Mouse (Mus musculus): ENCODE data around the gene Ralgapa2. TPM values are rescaled to one million over a fixed set of nuclear protein-coding genes. Genes with fewer than 3 reads are reported as not detected.

Gene Ralgapa2
- polyA plus RNA-seq, 1 experiment from 2014 or later, result 12.5 TPM

GRCm38 (mm10) chr2:146310760-146311159, 201.4 kb downstream of the Ralgapa2 start:
- Histone ChIP-seq H3K36me3 (no peaks in the 10 kb centered on the region), H3K9me3 (replicated peaks) (no peaks in the 10 kb centered on the region), H3K27me3 (no peaks in the 10 kb centered on the region), H3K9ac (no peak overlapping the region), H3K4me3 (no peak overlapping the region), H3K27ac (no peak overlapping the region), H3K4me2 (replicated peaks) (no peak overlapping the region), H3K4me1 (peaks cover 12% of the 10 kb centered on the region)
- ATAC-seq (ENCODE audit: low FRiP score), result no peak
- 90% methylated on average over 3 of the region's 3 CpGs for WGBS

- no peaks in the 10 kb centered on the region for H3K9me3 ChIP-seq (replicated peaks)
- H3K36me3 ChIP-seq, result no peaks in the 10 kb centered on the region
- no peak overlapping the region for H3K9ac ChIP-seq
- peaks cover 12% of the 10 kb centered on the region for H3K4me1 ChIP-seq
- WGBS, result 40% methylated on average over 6 of the region's 6 CpGs
- H3K27me3 ChIP-seq, result no peaks in the 10 kb centered on the region
- ATAC-seq (ENCODE audit: low FRiP score), result peak; percentile 59; the same call in 1 of the 2 replicates
- no peak overlapping the region for H3K4me3 ChIP-seq
- H3K4me2 ChIP-seq (replicated peaks), result no peak overlapping the region
- H3K27ac ChIP-seq, result 0 out of 2 replicates have a peak overlapping the region, but pooled peaks have one; percentile 12
These were observed 201.9 kb downstream of the Ralgapa2 start for GRCm38 (mm10) chr2:146310291-146310690.

GRCm38 (mm10) chr2:146309413-146309812, 202.7 kb downstream of the Ralgapa2 start:
- 55% methylated on average over 2 of the region's 2 CpGs for WGBS
- Histone ChIP-seq H3K9me3 (replicated peaks) (no peaks in the 10 kb centered on the region), H3K9ac (no peak overlapping the region), H3K27me3 (no peaks in the 10 kb centered on the region), H3K4me3 (no peak overlapping the region), H3K36me3 (no peaks in the 10 kb centered on the region), H3K4me1 (peaks cover 12% of the 10 kb centered on the region), H3K27ac (peak overlapping the region; percentile 40), H3K4me2 (replicated peaks) (no peak overlapping the region)
- peak; percentile 67 for ATAC-seq (ENCODE audit: low FRiP score)

- WGBS, result 61% methylated on average over 3 of the region's 3 CpGs
- no peaks in the 10 kb centered on the region for H3K27me3 ChIP-seq
- H3K27ac ChIP-seq, result no peak overlapping the region
- H3K36me3 ChIP-seq, result no peaks in the 10 kb centered on the region
- no peak for ATAC-seq (ENCODE audit: low FRiP score)
- H3K9ac ChIP-seq, result no peak overlapping the region
- H3K9me3 ChIP-seq (replicated peaks), result no peaks in the 10 kb centered on the region
- no peak overlapping the region for H3K4me2 ChIP-seq (replicated peaks)
- peaks cover 19% of the 10 kb centered on the region for H3K4me1 ChIP-seq
- H3K4me3 ChIP-seq, result no peak overlapping the region
These were observed 205.1 kb downstream of the Ralgapa2 start for GRCm38 (mm10) chr2:146307060-146307459.

- H3K9ac ChIP-seq, result no peak overlapping the region
- 10% methylated on average over 9 of the region's 9 CpGs for WGBS
- H3K4me1 ChIP-seq, result peaks cover 35% of the 10 kb centered on the region
- no peaks in the 10 kb centered on the region for H3K9me3 ChIP-seq (replicated peaks)
- no peak overlapping the region for H3K4me3 ChIP-seq
- no peak overlapping the region for H3K4me2 ChIP-seq (replicated peaks)
- H3K27me3 ChIP-seq, result no peaks in the 10 kb centered on the region
- H3K36me3 ChIP-seq, result no peaks in the 10 kb centered on the region
- peak overlapping the region; percentile 60 for H3K27ac ChIP-seq
- ATAC-seq (ENCODE audit: low FRiP score), result peak; percentile 83
These were observed 209.9 kb downstream of the Ralgapa2 start for GRCm38 (mm10) chr2:146302094-146302699.

GRCm38 (mm10) chr2:146300500-146301020, 211.6 kb downstream of the Ralgapa2 start:
- no peak overlapping the region for H3K4me3 ChIP-seq
- peak; percentile 36; the same call in 1 of the 2 replicates for ATAC-seq (ENCODE audit: low FRiP score)
- peak overlapping the region; percentile 60 for H3K27ac ChIP-seq
- no peaks in the 10 kb centered on the region for H3K9me3 ChIP-seq (replicated peaks)
- no peak overlapping the region for H3K4me2 ChIP-seq (replicated peaks)
- H3K9ac ChIP-seq, result no peak overlapping the region
- H3K4me1 ChIP-seq, result peaks cover 33% of the 10 kb centered on the region
- H3K27me3 ChIP-seq, result no peaks in the 10 kb centered on the region
- WGBS, result 14% methylated on average over 1 of the region's 1 CpGs
- H3K36me3 ChIP-seq, result no peaks in the 10 kb centered on the region

GRCm38 (mm10) chr2:146299841-146300460, 212.2 kb downstream of the Ralgapa2 start:
- Histone ChIP-seq H3K9ac (no peak overlapping the region), H3K9me3 (replicated peaks) (no peaks in the 10 kb centered on the region), H3K27me3 (no peaks in the 10 kb centered on the region), H3K27ac (peak overlapping the region; percentile 60), H3K36me3 (no peaks in the 10 kb centered on the region), H3K4me2 (replicated peaks) (no peak overlapping the region), H3K4me3 (no peak overlapping the region), H3K4me1 (peaks cover 33% of the 10 kb centered on the region)
- WGBS, result 11% methylated on average over 3 of the region's 3 CpGs
- ATAC-seq (ENCODE audit: low FRiP score), result peak; percentile 45; the same call in 1 of the 2 replicates

- H3K4me2 ChIP-seq (replicated peaks), result no peak overlapping the region
- H3K27me3 ChIP-seq, result peaks cover 5% of the 10 kb centered on the region; the same call in 1 of the 2 replicates
- no peak for ATAC-seq (ENCODE audit: low FRiP score)
- H3K9me3 ChIP-seq (replicated peaks), result no peaks in the 10 kb centered on the region
- WGBS, result 67% methylated on average over 9 of the region's 9 CpGs
- H3K36me3 ChIP-seq, result no peaks in the 10 kb centered on the region
- no peak overlapping the region for H3K9ac ChIP-seq
- H3K27ac ChIP-seq, result no peak overlapping the region
- H3K4me3 ChIP-seq, result no peak overlapping the region
- peaks cover 29% of the 10 kb centered on the region for H3K4me1 ChIP-seq
These were observed 218.6 kb downstream of the Ralgapa2 start for GRCm38 (mm10) chr2:146293538-146293937.

- Histone ChIP-seq H3K4me2 (replicated peaks) (no peak overlapping the region), H3K9ac (no peak overlapping the region)
- peak; percentile 96 for ATAC-seq (ENCODE audit: low FRiP score)
These were observed 221.1 kb downstream of the Ralgapa2 start for GRCm38 (mm10) chr2:146290871-146291637.

GRCm38 (mm10) chr2:146290366-146290765, 221.8 kb downstream of the Ralgapa2 start:
- H3K4me1 ChIP-seq, result peaks cover 29% of the 10 kb centered on the region
- H3K27ac ChIP-seq, result peak overlapping the region; percentile 77
- 62% methylated on average over 6 of the region's 6 CpGs for WGBS
- 0 out of 2 replicates have a peak, but pooled peaks have one; percentile 17 for ATAC-seq (ENCODE audit: low FRiP score)
- H3K27me3 ChIP-seq, result peaks cover 5% of the 10 kb centered on the region; the same call in 1 of the 2 replicates
- H3K4me2 ChIP-seq (replicated peaks), result no peak overlapping the region
- no peaks in the 10 kb centered on the region for H3K36me3 ChIP-seq
- H3K9ac ChIP-seq, result 0 out of 2 replicates have a peak overlapping the region, but pooled peaks have one; percentile 27
- H3K4me3 ChIP-seq, result no peak overlapping the region
- H3K9me3 ChIP-seq (replicated peaks), result no peaks in the 10 kb centered on the region

More at GRCm38 (mm10) chr2:146290871-146291637, 221.1 kb downstream of the Ralgapa2 start:
- Histone ChIP-seq H3K27me3 (peaks cover 5% of the 10 kb centered on the region; the same call in 1 of the 2 replicates), H3K9me3 (replicated peaks) (no peaks in the 10 kb centered on the region), H3K27ac (peak overlapping the region; percentile 77), H3K4me3 (no peak overlapping the region), H3K36me3 (no peaks in the 10 kb centered on the region), H3K4me1 (peaks cover 29% of the 10 kb centered on the region)
- WGBS, result 12% methylated on average over 14 of the region's 14 CpGs

- Histone ChIP-seq H3K27me3 (peaks cover 5% of the 10 kb centered on the region; the same call in 1 of the 2 replicates), H3K9ac (no peak overlapping the region), H3K36me3 (no peaks in the 10 kb centered on the region), H3K4me2 (replicated peaks) (no peak overlapping the region), H3K4me1 (peaks cover 29% of the 10 kb centered on the region), H3K27ac (no peak overlapping the region), H3K4me3 (no peak overlapping the region), H3K9me3 (replicated peaks) (no peaks in the 10 kb centered on the region)
- 88% methylated on average over 4 of the region's 4 CpGs for WGBS
- no peak for ATAC-seq (ENCODE audit: low FRiP score)
These were observed 222.8 kb downstream of the Ralgapa2 start for GRCm38 (mm10) chr2:146289394-146289793.

- Histone ChIP-seq H3K27ac (no peak overlapping the region), H3K27me3 (peaks cover 5% of the 10 kb centered on the region; the same call in 1 of the 2 replicates), H3K4me3 (no peak overlapping the region), H3K4me1 (peaks cover 24% of the 10 kb centered on the region), H3K9me3 (replicated peaks) (no peaks in the 10 kb centered on the region), H3K36me3 (no peaks in the 10 kb centered on the region), H3K4me2 (replicated peaks) (no peak overlapping the region), H3K9ac (no peak overlapping the region)
- WGBS, result 86% methylated on average over 1 of the region's 1 CpGs
- no peak for ATAC-seq (ENCODE audit: low FRiP score)
These were observed 223.8 kb downstream of the Ralgapa2 start for GRCm38 (mm10) chr2:146288326-146288725.
